Mouse (Mus musculus) thymus, postnatal 10 days (tissue): ENCODE data around the gene Gamt.

Experiments used
- DNase-seq, 2 experiments: peaks; one replicate each; pipeline ENCODE4 v3.0.0; 2021; ENCODE audit warnings: low spot score in 2 of 2

Gene Gamt

DNA sequence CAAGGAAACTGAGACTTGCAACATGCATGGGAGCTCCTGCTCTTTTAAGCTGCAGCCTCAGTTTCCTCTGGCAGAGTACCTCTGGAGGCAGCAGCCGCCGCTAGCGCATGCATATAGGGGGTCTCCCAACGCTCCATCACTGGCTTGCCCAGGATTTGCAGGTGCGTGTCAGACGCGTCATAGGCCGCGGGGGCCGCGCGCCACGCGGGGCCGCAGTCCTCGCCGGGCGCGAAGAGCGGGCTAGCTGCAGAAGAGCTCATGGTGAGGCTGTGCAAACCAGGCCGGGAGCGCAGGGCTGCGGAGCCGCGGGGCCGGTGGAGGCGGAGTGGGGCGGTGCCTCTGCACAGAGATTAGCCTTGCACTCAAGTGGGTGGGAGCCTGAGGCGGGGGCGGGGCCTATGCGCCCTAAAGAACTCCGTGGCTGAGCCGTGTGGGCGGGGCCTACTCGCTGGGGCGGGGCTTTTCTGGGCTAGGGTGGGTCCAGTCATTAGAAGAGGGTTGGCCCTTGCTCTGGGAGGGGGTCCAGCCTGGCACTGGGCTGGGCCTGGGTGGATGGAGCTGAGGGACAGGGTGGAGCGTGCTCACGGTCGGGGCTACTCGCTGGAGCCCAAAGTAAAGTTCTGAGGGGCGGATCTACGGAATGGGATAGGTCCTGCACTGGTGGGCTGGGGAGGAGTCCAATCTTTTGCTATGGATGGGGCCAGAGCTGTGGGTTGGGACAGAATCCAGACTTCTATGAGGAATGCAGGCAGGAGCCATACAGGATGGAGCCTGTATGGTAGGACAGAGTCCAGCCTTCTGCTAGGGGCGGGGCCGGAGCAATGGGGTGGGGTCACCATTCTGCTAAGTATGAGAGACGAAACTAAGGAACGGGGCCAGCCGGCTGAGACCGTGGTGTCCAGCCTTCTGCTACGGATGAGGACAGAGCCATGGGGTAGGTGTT lies at the start of gene Gamt, which contains the start of gene Dazap1:
Gene Gamt, minus strand, starts transcription at position 371 of the 943 bp plus-strand sequence.
Gene Dazap1, plus strand, starts transcription at position 845 of the 943 bp plus-strand sequence.
- peak; percentile 79 to 86 for DNase-seq

DNA sequence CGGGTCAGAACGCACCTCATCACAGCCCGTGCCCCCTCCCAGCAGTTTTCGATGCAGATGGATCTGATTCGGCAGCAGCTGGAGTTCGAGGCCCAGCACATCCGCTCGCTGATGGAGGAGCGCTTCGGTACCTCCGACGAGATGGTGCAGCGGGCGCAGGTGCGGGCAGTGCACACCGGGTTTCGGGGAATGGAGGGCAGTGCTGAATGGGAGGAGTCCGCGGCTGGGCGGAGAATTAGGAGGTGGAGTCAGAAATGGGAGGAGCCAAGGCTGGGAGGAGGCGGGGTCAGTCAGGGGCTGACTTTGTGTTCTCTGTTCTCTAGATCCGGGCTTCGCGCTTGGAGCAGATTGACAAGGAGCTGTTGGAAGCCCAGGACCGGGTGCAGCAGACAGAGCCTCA lies 44.0 kb upstream of the Gamt start:
- DNase-seq, result peak; percentile 15 to 27

DNA sequence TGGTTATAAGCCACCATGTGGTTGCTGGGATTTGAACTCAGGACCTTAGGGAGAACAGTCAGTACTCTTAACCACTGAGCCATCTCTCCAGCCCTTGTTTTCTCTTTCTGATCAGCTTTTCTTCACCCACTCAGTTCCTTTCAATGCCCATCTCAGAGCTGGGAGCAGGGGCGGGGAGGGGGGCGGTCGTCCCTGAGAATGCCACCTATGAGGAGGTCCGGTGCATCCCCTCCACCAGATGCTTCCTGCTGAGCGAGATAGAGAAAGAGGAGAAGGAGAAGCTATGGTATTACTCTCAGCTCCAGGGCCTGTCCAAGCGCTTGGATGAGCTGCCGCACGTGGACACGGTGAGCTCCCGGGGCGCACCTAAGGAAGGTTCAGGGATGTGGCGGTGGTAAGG lies 43.6 kb upstream of the Gamt start:
- DNase-seq, result no peak

DNA sequence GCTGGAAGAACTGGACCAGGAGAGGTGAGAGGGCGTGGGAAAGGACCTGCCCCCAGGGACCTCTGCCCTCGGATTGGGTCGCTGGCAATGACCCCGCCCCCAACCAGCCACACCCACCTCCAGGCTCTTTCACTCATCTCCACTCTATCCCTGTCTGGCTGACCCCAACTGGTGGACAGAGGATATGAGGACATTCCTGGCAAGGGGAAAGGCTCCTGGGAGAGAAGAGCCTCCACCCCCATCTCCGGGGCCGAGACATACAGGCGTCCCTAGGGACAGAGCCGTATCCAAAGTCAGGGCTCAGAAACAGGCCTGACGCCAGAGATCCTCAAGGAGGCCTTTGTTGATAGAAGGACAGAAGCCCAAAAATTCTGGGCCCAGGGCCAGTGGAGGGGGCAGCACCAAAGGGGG lies 41.7 kb upstream of the Gamt start:
- no peak for DNase-seq

DNA sequence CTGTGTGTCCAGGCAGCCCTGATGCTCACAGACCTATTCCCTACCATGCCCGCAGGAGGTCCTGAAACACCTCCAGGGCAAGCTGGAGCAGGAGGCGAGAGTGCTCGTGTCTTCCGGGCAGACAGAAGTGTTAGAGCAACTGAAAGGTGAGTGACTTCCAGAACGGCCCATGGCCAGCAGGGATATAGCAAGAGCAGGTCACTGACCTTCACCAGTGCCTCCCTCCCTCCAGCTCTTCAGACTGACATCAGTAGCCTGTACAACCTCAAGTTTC lies 41.2 kb upstream of the Gamt start:
- DNase-seq, result no peak

DNA sequence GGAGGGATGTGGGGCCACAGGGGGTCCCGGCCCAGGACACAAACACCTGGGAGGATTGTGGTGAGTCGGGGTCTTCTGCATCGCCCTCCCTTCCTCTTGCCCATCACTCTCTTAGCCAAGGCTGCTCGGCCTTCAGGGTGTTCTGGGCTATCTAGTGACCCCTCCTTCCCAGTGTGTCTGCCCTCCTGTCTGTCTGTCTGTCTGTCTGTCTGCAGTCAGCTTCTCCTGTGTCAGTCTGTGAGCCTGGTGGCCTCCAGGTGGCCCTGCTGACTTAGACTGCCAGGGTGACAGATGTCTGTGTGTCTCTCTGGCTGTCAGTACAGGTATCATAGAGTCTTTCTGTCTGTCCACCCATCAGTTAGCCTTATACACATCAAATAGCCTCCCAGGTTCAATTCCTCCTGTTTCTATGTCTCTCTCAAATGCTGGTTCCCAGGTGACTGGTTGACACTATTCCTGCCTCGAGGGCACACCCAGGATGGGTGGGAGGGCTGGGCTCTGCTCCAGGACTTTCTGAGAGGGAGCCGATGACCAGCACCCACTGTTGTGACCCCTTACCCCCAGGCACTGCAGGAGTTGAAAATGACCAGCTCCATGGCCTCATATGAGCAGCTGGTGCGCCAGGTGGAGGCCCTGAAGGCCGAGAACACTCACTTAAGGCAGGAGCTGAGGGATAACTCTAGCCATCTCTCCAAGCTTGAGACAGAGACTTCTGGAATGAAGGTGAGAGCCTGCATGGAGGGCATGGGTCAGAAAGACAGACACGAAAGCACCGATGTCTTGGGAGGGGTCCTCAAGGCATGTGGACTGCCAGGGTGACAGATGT lies 40.7 kb upstream of the Gamt start:
- DNase-seq, result no peak

DNA sequence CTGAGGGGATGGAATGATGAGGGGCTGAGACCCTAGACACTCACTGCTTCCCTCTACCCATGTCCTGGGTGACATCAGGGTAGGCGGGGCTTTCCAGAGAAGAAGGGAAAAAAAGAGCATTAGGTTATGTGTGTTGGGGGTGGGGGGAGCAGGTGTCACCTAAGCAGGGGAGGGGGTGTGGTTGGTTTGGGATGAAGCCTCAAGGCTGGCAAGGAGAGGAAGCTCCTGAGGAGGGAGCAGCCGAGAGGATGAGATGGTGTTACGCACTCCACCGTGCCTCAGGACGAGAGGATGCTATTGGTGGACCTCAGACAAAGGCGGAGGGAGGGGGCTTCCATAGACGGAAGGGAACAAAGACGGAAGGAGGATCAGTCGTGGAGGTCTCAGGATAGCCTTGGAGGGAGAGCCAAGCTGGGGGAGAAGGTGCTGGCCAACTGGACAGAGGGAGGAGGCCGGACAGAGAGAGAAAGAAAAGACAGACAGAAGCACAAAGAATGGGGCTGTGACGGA lies 39.9 kb upstream of the Gamt start:
- DNase-seq, result no peak

DNA sequence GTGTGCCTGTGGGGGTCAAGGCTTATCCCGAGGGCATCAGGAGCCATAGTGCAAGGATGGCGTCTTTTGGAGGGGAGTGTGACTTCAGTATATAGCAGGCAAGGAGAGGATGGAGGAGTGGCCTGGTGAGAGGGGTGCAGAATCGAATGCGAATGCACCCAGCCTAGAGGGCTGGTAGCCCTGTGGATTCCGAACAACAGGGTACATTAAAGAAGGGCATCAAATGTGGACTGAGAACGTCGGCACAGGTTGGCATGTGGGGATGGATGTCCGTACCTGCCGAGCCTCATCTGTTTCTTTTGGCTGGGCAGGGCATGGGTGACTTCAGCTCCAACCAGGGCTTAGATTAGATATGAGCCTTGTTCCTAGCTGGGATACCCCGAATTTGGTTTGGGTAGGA lies 39.0 kb upstream of the Gamt start:
- DNase-seq, result no peak

DNA sequence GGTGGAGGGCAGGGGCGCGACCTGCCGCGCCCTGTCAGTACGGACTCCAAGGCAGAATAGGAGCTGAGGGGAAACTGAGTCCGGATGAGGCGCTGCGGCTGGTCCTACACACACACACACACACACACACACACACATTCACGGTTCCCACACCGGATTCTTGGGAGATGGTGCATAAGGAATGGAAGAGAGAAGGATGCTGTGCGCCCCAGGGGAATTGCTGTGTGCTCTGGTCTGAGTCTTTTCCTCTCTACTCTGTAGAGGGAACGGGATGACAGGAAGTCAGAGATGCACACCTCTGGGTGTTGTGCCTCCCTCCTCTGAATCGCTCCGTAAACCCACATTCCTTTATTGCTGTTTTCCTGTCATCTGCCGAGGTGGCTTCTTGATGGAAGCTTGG lies 38.5 kb upstream of the Gamt start:
- DNase-seq, result no peak

DNA sequence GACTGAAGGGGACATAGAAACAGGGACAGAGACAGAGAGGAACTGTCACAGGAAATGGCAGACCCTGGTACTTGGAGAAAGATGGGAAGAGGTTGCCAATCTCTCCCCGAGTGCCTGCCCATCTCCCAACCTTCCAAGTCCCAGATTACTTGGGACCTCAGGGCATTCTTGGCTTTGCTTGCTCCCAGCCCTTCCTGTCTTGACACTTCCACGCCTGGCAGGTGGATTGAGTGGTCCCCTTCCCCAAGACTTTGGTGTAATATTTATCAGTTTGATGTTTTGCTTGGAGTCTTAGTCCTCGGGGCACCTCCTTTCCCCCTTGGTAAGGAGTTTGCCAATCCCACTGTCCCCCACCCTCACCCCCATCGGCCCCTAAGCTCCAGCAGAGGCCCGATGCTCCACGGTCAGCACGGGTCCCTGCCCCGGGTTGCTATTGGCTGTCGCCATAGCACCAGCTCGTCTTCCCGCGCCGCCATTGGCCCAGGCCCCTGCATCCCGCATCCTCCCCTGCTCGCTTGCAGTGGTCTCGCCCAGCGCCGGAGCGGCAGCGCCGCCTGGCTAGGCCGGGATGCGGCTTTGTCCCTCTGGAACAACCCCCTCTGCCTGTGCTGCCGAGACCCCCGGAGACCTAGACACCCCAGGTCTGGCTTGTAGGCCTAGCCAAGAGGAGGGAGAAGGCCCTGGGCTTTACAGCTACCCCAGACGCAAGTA lies 37.9 kb upstream of the Gamt start:
- DNase-seq, result no peak

DNA sequence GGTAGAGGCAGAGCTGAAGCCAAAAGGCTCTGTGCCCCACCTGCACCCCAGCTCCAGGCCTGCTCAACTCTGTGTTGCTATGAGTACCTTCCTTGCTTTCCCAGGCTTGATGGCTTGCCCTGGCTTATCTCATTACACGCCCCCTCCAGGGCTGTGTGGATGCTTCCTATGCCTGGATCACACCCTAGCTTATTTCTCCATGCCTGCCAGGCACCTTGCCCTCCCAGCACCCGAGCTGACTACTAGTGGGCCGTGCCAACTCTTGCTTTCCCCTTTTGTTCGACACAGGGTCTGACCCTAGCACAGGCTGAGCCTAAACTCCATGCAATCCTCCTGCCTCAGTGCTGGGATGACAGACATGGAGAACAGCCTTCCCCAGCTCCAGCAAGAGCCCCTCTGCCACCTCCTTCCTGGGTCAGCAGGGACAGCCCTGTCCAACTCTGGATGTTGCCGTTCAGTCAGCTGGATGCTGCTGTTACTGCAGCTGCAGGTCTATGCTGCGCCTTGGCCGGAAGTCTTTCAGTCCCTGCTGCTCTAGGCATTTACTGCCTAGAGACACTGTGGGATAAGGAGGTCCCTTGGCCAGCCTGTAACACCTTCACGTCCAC lies 36.8 kb upstream of the Gamt start:
- no peak for DNase-seq

DNA sequence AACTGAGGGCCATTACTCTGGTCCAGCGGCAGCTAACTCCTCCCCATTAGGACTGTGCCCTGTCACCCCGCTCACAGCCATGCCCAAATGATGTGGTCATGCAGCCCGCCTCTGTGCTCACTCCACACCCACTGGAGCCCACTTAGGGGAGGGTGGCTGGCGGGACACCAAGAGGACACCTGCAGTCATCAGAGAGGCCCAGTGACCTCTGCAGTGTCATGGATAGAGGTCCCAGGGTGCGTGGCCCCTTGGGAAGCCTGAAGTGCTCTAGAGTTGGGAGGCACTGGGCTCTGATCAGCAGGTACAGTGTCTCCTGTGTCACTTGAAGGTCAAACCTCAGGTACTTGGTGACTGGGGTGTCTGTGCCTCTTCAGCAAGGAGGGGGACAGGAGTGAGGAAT lies 36.0 kb upstream of the Gamt start:
- DNase-seq, result no peak

DNA sequence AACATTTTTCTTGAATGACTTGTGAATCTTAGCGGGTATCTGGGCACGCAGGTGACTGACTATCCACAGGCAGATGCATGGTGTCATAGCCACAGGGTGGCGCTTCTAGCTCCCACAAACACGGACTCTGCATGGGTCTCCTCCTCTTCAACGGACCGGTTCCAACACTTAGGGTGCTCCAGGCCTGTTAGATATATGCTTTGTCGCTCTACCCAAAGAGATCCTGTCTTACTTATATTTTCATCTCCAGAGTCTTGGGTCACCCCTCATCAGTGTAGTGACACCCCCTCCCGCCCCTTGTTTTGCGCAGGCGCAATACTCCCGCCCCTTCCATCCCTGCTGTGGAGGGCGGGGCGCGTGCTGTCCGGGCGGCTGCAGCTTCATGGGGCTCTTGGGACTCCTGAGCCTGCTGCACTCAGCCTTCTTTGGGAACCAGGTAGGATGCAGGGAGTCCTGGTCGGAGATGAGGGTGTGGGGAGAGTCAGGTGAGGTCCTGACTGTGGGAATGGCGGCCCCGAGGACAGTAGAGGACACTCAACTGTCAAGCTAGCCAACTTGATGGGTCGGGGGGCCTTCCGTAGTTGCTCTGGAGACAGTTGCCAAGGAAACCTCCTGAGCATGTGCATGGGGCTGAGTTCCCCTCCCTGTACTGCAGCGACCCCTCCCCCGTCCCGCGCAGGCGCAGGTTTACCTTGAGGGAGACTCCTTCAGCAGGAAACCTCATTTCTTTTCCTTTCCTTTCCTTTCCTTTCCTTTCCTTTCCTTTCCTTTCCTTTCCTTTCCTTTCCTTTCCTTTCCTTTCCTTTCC lies 35.0 kb upstream of the Gamt start, which contains the start of gene Apc2:
Gene Apc2, plus strand, starts transcription at position 360 of the 808 bp plus-strand sequence.
- peak; percentile 29 to 52 for DNase-seq

DNA sequence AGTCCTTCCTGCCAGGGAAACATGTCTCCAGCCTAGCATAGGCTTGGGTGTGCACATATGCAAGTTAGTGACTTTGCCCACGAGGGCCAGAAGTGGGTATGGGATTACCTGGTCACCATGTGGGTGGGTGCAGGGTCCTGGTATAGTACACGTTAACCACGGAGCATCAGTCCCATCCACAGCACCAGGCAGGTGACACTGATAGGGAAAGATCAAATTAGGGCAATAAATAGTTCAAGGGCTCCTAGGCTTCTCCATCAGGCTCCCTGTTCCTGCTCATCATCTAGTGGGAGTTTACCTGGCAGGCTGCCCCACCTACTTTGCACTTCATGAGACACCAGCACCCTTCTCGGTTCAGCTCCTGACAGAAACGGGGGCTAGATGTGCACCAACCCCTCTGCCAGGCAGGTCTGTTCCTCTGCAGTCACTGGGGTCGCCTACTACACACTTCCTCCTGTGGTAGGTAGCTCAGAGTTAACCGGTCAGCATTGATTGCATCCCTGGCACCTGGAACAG lies 34.0 kb upstream of the Gamt start:
- no peak for DNase-seq

DNA sequence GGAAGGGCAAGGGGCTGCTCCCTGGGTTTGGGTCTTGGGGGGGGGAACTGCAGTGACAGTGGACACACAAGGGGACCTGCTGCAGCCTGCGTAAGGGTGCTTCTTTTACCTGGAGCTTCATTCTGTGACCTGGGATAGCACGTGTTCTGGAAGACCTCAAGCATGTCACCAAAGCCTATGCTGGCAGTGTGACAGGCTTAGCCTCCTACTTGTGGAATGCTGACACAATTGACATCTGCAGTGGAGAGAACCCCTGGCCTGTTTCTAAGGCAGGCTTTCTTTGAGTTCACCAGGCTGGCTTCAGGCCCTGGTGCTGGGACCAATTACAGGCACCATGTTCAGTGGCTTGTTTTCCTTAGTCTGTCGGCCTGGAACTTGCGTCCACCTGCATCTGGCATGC lies 33.5 kb upstream of the Gamt start:
- DNase-seq, result no peak

DNA sequence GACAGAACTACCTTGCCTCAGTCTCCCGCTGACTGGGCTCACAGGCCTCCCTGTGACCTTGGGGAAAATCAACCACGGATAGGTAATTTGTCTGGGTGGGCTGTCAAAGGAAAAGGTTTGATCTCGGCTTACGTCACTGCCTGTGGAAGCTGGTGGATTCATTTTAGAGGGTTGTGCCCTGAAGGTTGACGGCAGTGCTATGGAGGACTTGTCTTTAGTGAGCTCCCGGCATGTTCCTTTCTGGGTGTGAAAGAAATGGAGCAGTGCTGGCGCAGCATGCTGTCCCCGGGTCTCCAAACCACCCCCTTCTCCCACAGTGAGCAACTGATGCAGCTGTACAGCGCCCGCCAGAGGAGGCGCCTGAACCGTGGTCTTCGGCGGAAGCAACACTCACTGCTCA lies 32.5 kb upstream of the Gamt start:
- no peak for DNase-seq

DNA sequence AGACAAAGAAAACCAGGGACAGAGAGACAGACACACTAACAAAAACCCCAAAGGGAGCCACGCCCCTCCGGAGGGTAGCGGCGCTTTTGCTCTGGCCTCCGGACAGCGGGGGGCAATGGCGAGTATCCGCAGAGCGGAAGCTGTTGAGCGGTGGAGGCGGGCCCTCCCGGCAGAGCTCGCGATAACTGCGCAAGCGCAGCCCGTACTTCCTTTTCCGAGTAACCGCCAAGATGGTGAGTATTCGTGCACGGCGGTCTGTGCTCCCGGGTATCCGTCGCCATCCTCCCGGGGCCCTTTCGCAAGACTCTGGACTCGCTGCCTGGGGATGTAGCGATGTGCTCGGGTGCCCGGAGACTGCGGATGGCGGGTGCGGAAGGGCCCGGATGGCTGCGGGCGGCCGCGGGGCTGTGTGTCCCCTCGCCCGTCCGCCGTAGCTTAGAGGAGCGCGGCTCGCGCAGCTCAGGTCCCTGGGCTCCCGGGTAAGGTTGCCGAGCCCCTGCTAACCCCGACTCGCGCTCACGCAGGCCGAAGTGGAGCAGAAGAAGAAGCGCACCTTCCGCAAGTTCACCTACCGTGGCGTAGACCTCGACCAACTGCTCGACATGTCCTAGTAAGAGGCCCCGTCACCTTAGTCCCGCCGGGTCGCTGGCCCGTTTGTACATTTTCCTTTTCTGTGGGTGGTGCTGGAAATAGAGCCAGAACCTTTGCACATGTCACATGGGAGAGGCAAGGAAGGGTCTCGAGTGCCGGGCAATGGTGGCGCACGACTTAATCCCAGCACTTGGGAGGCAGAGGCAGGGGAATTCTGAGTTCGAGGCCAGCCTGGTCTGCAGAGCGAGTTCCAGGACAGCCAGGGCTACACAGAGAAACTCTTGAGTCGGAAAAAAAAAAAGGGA lies 31.7 kb upstream of the Gamt start, which contains the start of gene Rps15:
Gene Rps15, plus strand, starts transcription at position 203 of the 896 bp plus-strand sequence.
- DNase-seq, result peak; percentile 92 to 94

DNA sequence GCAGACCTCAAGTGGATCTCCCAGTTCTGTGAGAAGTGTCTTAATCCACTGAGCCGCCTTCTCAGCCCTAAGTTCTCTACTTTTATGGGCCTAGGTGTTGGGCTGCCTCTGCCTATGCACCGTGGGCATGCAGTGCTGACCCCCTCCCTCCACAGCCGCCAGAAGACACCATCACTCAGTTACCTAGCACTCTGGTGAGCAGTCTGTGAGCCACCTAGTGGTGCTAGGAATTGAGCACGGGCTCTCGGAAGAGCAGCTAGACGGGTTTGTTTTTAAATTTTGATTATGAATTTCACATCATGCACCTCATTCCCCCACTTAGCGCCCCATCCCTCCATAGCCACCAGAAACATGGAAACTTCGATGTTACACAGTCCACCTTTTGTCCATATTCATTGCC lies 27.8 kb upstream of the Gamt start:
- DNase-seq, result no peak

DNA sequence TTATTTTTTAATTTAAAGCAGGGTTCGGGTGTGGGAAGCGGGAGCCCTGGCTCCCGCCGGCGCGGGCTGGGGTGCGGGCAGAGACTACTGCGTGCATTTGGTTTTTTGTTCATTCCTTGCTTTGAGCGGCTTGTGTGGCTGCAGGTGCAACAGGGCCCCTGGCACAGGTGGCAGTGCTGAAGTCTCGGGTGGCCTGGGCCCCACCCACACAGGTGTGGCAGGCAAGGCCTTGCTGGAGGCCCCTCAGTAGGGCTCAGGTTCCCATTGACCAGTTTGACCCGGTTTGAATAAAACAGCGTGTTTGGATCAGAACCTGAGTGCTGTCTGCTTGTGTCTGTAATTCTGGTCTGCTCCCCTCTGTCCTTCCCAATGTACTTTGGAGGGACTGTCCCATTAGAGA lies 27.3 kb upstream of the Gamt start:
- no peak for DNase-seq
